Mouse (Mus musculus): ENCODE results near the gene Rpl13a.

The Rpl13a gene

DNA sequence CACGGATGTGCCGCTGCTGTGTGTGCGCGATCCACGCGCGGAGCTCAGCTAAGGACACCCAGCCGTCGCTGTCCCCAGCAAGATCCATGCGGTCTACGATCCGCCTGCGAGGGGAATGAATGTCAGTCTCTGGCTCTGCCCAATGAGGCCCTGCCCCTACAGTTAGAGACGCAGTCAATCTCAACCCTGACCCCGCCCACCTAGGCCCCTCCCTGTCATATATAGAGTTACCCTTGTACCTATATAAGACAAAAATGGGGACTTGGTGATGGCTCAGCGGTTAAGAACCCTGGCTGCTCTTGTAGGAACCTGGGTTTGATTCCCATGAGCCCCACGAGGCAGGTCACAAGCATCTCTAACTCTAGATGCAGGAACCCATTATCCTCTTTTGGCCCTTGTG is 40.0 kb downstream of the Rpl13a start:
- no peak for DNase-seq

- no peak for DNase-seq
These were observed 42.5 kb downstream of the Rpl13a start for GRCm38 (mm10) chr7:45086084-45086483.

DNA sequence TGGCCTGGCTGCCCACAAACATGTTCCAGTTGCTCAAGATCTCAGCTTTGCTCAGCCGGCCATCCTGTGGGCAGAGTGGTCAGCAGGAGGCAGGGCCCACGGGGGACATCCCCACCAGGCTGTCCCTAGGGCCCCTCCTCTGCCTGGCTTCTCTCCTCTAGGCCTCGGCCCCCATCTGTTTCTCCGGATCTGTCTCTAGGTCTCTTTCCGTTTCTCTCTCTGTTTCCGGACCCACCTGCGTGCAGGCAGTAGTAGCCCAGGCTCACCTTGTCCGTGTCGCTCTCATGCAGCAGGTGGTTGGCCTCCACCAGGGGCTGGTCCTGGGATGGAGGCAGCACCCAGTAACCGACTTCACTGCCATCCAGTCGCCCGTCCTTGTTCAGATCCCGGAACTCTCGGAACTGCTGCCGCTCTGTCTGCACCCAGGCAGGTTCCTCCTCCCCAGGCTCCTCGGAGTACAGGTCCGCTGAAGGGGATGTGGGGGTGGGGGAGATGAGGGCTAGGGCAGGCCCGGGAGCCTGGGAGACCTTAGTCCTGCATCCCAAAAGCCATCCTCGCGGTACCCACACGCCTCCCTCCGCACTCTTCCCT is 45.2 kb downstream of the Rpl13a start:
- no peak for DNase-seq

- peak; percentile 51 to 68 for DNase-seq
These were observed 45.9 kb downstream of the Rpl13a start for GRCm38 (mm10) chr7:45082401-45083299.

- DNase-seq = no peak
These were observed 47.5 kb downstream of the Rpl13a start for GRCm38 (mm10) chr7:45081016-45081415.

- peak; percentile 91 to 96 for DNase-seq
These were observed 48.7 kb downstream of the Rpl13a start for GRCm38 (mm10) chr7:45079856-45080255.

DNA sequence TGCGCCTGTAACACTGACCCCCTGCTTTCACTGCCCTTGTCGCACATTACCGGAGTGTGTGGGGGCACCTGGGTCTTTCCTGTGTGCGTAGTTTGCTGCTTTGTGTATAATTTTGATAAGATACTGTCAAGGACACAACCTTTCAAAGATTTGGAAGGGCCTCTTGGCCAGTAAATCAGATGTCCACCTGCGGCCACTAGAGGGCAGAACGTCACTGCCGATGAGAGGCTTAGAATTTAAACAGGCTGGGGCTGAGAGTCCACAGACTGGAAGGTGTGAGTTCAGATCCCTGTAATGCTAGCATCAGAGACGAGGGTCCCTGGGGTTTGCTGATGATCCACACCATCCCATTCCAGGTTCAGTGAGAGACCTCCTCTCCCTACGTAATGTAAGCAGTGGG is 50.0 kb downstream of the Rpl13a start:
- peak; percentile 81 to 90 for DNase-seq

DNA sequence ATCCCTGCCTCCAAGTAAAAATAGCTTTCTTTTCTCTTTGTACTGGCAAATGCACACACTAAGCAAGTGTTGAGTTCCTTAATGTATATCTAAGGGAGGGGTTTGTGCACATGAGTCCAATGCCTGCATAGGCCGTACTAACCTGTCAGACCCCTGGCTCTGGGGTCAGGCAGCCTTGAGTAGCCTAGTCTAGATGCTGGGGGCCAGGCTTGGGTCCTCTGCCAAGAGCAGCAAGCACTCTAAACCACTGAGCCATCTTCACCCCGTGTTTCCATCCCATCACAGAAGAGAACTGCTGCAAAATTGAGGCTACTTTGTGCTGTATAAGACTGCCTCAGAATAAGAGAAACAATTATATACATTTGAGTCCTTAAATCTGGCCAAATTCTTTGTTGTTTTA is 50.7 kb downstream of the Rpl13a start:
- DNase-seq = no peak

DNA sequence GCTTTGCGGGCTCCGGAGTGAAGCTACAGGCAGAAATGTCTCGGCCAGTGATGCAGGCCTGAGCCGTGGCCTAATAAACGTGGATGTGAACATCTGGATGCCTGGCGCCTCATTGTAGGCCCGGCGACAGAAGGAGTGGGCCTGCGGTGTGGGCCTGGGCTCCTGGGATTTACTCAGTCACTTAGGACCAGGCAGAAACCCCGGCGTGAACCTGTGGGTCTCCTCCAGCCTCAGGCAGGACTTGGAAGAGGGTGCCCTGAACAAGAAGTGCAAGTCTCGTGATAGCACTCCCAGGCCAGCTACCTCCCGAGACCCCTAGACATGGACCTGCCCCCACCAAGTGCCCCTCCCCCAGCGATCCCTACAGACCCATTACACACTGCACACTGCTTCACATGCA is 51.2 kb downstream of the Rpl13a start:
- no peak for DNase-seq

GRCm38 (mm10) chr7:45076501-45076900 is 52.1 kb downstream of the Rpl13a start:
- no peak for DNase-seq

Data from kidney, postnatal 36 days (tissue).